Mouse (Mus musculus): ENCODE measurements at regions not wholly inside any gene's neighbourhood (a gene's known extent, or its start where the extent isn't known, plus 50 kb on each side); places are given as distances from the start of the nearest gene placed in this dataset.

DNA sequence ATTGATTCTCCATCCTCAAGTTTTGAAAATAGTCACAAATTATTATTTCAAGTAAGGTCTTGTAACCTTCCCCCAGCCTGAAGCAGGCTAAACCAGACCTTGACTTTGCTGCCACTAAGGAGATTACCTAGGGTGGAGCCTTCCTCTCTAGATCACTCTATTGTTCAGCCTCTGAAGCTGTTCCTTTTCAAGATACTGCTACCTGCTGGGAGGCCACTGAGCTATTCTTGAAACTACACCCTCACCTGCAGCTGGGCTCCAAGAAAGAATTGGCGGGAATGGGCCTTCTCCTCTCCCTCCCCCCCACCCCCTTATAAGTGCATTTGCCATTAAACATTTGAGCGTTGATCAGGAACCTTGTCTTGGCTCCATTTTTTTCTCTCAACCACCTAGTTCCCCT is 534.2 kb upstream of the Dmac1 start:
- Histone ChIP-seq H3K27ac (ENCODE audit: low read depth, low read length) (no peak overlapping the region), H3K4me3 (ENCODE audit: low read depth, low read length) (no peak overlapping the region), H3K4me2 (ENCODE audit: low read depth, low read length, poor library complexity, severe bottlenecking) (no peak overlapping the region), H3K9me3 (ENCODE audit: low read length) (no peaks in the 10 kb centered on the region), H3K36me3 (ENCODE audit: insufficient read depth, low read length) (no peaks in the 10 kb centered on the region), H3K9ac (replicated peaks; ENCODE audit: low read length, poor library complexity, severe bottlenecking) (no peak overlapping the region), H3K27me3 (ENCODE audit: insufficient read depth, low read length) (no peaks in the 10 kb centered on the region), H3K4me1 (ENCODE audit: insufficient read depth, low read length) (no peaks in the 10 kb centered on the region)
- no peak for TF ChIP-seq CTCF (IDR thresholded peaks at IDR 0.05)
- WGBS, result 50% methylated on average over 2 of the region's 2 CpGs
- DNase-seq (ENCODE audit: low spot score) (no peak), ATAC-seq (ENCODE audit: low FRiP score) (no peak)

DNA sequence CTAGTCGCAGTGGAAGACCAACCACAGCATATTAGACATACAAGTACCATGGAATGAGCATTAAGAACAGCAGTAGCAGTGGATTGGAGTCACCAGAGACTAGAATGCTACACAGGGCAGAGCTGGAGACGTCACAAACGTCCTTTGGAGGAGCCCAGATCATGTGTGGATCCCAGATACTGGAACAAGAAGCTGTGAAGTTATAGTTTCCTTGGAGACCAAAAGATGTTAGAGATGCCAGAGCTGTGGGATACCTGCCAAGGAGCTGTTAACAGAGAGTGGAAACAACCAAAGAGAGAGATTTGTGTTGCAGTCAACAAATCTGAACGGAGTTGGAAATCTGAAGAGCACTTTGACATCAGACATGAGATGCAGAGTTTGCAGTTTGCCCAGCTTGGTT is 523.8 kb upstream of the Dmac1 start:
- DNase-seq (ENCODE audit: low spot score) (no peak), ATAC-seq (ENCODE audit: low FRiP score) (no peak)
- no peak overlapping the region for H3K27ac ChIP-seq (ENCODE audit: low read depth, low read length)
- H3K4me3 ChIP-seq (ENCODE audit: low read depth, low read length), result no peak overlapping the region
- TF ChIP-seq CTCF (IDR thresholded peaks at IDR 0.05), result no peak
- H3K27me3 ChIP-seq (ENCODE audit: insufficient read depth, low read length), result no peaks in the 10 kb centered on the region
- H3K36me3 ChIP-seq (ENCODE audit: insufficient read depth, low read length), result no peaks in the 10 kb centered on the region
- no peak overlapping the region for H3K9ac ChIP-seq (replicated peaks; ENCODE audit: low read length, poor library complexity, severe bottlenecking)
- H3K9me3 ChIP-seq (ENCODE audit: low read length), result no peaks in the 10 kb centered on the region
- no peak overlapping the region for H3K4me2 ChIP-seq (ENCODE audit: low read depth, low read length, poor library complexity, severe bottlenecking)
- WGBS, result 71% methylated on average over 4 of the region's 4 CpGs
- no peaks in the 10 kb centered on the region for H3K4me1 ChIP-seq (ENCODE audit: insufficient read depth, low read length)

DNA sequence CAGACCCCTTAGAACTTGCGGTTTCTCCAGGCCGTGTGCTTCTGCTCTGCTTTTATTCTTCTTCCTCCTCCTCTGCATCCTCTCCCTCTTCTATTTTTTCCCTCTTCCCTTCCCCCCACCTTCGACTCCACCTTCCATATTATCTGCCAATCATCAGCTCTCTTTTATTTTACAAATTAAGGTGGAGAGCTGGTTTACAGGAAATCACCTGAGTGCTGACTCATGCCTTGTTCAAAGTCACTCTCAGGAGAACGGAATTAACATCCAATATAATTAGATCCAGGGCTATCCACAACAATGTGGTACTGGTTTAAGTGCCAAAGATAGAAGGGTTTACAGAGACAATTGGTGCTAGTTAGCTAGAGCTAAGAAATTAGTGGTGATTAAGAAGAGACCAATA is 523.1 kb upstream of the Dmac1 start:
- Histone ChIP-seq H3K27me3 (ENCODE audit: insufficient read depth, low read length) (no peaks in the 10 kb centered on the region), H3K9me3 (ENCODE audit: low read length) (no peaks in the 10 kb centered on the region), H3K9ac (replicated peaks; ENCODE audit: low read length, poor library complexity, severe bottlenecking) (no peak overlapping the region), H3K4me2 (ENCODE audit: low read depth, low read length, poor library complexity, severe bottlenecking) (no peak overlapping the region), H3K4me3 (ENCODE audit: low read depth, low read length) (no peak overlapping the region), H3K4me1 (ENCODE audit: insufficient read depth, low read length) (no peaks in the 10 kb centered on the region), H3K36me3 (ENCODE audit: insufficient read depth, low read length) (no peaks in the 10 kb centered on the region), H3K27ac (ENCODE audit: low read depth, low read length) (no peak overlapping the region)
- no peak for TF ChIP-seq CTCF (IDR thresholded peaks at IDR 0.05)
- no peak for ATAC-seq (ENCODE audit: low FRiP score)
- DNase-seq (ENCODE audit: low spot score), result no peak
- 86% methylated on average over 4 of the region's 4 CpGs for WGBS

DNA sequence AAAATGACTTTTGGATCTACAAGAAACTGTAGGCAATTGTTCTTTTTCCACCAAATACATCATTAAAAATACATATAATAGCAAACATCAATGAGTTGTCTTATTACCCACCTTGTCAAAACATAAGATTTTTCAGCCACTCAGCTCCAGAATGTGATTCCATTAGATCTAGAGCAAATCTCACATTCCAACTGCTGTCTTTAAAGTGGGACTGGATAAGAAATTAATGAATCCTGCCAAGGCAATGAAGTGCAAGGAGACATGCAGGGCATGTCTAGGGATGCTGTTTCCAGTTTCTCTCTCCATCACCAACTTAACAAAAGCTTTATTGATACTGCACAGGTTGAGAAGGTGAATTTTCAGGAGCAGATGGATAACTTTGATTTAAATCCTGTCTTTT is 513.7 kb upstream of the Dmac1 start:
- no peak for ATAC-seq (ENCODE audit: low FRiP score)

DNA sequence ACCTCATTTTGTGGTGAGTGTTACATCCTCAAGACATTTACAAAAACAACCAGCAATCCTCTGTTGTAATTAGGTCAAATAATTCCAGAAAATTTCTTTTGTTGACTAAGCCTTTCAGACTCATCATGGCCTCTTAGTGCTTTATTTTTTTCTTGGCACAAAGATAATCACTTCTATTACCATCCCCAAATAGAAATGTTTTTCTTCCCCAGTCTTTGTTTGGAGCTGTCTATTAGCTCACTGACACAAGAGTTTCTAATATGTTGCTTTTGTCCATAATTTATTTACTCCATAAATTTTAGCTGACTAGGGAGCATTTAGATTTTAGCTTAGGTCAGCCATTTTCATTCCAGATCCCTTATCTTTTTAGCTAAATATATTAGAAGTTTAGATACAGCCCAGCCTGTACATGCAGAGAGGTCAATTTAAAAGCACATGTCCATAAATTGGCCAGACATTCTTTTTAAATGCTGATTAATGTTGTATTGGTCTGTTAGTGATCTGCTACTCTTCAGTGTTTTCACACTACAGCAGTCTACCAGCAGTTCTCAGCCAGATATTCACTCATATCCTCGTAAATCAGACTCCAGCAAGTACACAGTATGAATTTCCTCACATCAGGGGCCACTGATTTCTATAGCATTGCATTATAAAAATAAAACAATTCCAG is 513.0 kb upstream of the Dmac1 start:
- Histone ChIP-seq H3K9ac (replicated peaks; ENCODE audit: low read length, poor library complexity, severe bottlenecking) (no peak overlapping the region), H3K36me3 (ENCODE audit: insufficient read depth, low read length) (no peaks in the 10 kb centered on the region), H3K9me3 (ENCODE audit: low read length) (no peaks in the 10 kb centered on the region), H3K27me3 (ENCODE audit: insufficient read depth, low read length) (no peaks in the 10 kb centered on the region), H3K4me2 (ENCODE audit: low read depth, low read length, poor library complexity, severe bottlenecking) (no peak overlapping the region), H3K27ac (ENCODE audit: low read depth, low read length) (no peak overlapping the region), H3K4me3 (ENCODE audit: low read depth, low read length) (no peak overlapping the region), H3K4me1 (ENCODE audit: insufficient read depth, low read length) (no peaks in the 10 kb centered on the region)
- TF ChIP-seq CTCF (IDR thresholded peaks at IDR 0.05), result no peak
- WGBS, result 78% methylated on average over 1 of the region's 1 CpGs
- ATAC-seq (ENCODE audit: low FRiP score) (no peak), DNase-seq (ENCODE audit: low spot score) (no peak)

More for the DNA sequence above, 513.7 kb upstream of the Dmac1 start:
- no peak overlapping the region for H3K9ac ChIP-seq (replicated peaks; ENCODE audit: low read length, poor library complexity, severe bottlenecking)
- no peak overlapping the region for H3K27ac ChIP-seq (ENCODE audit: low read depth, low read length)
- no peaks in the 10 kb centered on the region for H3K27me3 ChIP-seq (ENCODE audit: insufficient read depth, low read length)
- DNase-seq (ENCODE audit: low spot score), result no peak
- no peaks in the 10 kb centered on the region for H3K9me3 ChIP-seq (ENCODE audit: low read length)
- no peak overlapping the region for H3K4me3 ChIP-seq (ENCODE audit: low read depth, low read length)
- H3K4me2 ChIP-seq (ENCODE audit: low read depth, low read length, poor library complexity, severe bottlenecking), result no peak overlapping the region
- TF ChIP-seq CTCF (IDR thresholded peaks at IDR 0.05), result no peak
- H3K4me1 ChIP-seq (ENCODE audit: insufficient read depth, low read length), result no peaks in the 10 kb centered on the region
- H3K36me3 ChIP-seq (ENCODE audit: insufficient read depth, low read length), result no peaks in the 10 kb centered on the region

DNA sequence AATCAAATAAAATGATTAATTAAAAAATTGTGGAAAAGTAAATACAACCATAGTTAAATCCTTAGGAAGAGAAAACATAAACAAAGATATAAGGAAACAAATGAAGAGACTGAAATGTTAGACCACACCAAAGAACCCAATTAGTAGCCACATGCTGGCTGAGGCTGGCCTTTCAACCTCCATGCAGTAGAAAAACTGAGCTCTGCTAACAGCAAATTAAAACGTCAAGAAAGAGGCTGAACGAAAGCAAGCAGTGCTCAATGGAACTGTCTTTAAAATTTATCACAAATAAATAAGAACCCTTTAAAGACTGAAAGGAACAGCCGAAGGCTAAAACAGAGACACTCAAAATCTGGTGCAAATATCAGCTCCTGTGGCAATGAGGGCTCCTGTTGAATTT is 509.3 kb upstream of the Dmac1 start:
- no peak overlapping the region for H3K4me3 ChIP-seq (ENCODE audit: low read depth, low read length)
- 53% methylated on average over 3 of the region's 3 CpGs for WGBS
- H3K27ac ChIP-seq (ENCODE audit: low read depth, low read length), result no peak overlapping the region
- no peak overlapping the region for H3K9ac ChIP-seq (replicated peaks; ENCODE audit: low read length, poor library complexity, severe bottlenecking)
- no peak for ATAC-seq (ENCODE audit: low FRiP score)
- DNase-seq (ENCODE audit: low spot score), result no peak
- no peaks in the 10 kb centered on the region for H3K4me1 ChIP-seq (ENCODE audit: insufficient read depth, low read length)
- H3K27me3 ChIP-seq (ENCODE audit: insufficient read depth, low read length), result no peaks in the 10 kb centered on the region
- no peaks in the 10 kb centered on the region for H3K36me3 ChIP-seq (ENCODE audit: insufficient read depth, low read length)
- H3K4me2 ChIP-seq (ENCODE audit: low read depth, low read length, poor library complexity, severe bottlenecking), result no peak overlapping the region
- no peak for TF ChIP-seq CTCF (IDR thresholded peaks at IDR 0.05)
- no peaks in the 10 kb centered on the region for H3K9me3 ChIP-seq (ENCODE audit: low read length)
